Mouse (Mus musculus): ENCODE results near the gene Ppp4r4. TPM values are rescaled to one million over a fixed set of nuclear protein-coding genes. Genes with fewer than 3 reads are reported as not detected.

The Ppp4r4 gene
- polyA plus RNA-seq (2012; rRNA removed; ENCODE audit: low replicate concordance) = 0.06 TPM in 1 of 2 replicates, not detected in the other

DNA sequence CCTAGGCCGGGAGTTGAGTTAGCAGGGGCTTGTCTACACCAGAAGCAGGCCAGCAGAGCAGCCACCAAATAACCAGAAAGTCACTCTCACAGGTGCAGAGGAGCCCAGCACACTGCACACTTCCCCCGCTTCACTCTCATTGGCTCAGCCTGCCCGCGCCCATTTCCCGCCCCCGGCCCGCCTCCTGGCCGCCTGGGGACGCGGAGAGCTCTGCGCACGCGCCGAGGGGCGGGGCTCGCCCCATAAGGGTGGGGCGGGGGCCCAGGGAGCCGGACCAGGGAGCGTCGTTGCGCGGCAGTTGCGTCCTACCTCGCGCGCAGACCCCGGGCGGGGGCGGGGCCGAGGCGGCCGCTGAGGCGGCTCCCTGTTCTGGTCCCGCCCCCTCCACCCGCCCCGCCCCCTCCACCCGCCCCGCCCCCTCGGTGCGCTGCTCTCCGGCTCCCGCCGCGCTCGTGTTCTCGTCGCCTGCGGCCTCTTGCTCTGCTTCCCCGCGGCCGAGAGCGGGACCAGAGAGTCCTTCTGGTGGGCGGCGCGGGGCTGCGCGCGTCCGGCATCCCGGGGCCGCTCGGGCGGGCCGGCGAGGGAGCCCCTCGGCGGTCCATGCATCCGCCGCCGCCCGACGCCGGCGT is at the start of gene Ppp4r4:
Ppp4r4 (plus strand) TSS at position 264 of the 629 bp plus-strand sequence.

DNA sequence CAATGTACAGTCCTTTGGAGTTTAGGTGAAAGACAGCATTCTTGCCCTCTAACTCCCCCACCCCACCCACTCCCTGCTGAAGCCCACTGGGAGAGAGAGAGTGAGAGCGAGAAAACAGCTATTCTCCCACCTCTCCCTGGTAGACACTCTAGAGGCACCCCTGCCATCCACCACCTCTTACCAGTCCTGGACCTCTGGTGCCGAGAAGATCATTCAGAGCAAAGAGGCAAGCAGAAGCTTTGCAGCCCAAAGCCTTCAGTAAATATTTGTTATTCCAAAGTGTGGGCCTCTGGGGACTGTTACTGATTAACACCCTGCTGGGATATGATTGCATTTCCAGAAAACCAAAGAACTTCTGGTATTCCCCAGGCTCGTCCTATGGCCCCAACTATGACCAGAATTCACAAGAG is 99.1 kb downstream of the Ppp4r4 start, which contains the start of gene Serpina10:
Serpina10 (minus strand) TSS at position 242 of the 410 bp plus-strand sequence.

DNA sequence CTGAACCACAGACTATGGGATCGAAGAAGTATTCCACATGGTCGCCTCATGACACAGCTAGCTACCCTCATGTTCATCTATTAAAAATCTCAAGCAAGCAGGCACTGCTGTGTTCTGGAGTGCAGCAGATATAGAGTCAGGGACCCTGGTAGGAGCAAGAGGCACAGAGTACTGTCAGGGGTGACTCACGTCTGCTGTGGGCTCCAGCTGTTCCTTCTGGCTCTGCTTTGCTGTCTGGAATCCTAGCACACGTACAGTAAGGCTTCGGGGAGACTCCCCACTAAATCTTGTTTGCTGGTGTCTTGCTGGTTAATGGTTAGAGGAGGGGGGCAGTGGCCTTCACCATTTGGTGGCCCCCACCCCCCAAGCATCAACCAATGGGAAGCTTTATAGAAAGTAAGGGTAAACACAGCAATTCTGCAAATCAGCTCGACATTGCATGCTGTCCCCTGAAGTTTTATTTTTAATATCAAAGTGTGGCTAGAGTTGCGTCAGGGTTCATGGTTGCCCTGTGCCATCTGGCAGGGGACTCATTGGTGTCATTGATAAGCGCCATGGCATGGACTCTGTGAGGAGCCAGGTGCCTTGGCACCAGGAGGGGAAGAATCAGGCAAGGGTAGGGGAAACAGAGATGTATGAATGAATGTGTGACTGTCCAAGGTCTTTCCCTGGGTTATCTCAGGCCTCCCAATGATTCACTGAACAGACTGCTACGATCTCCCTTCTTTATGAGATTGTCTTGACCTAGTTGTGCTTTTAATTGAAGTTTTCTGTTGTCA is 125.0 kb downstream of the Ppp4r4 start, which contains the start of gene Serpina6:
Serpina6 (minus strand) TSS at position 365 of the 779 bp plus-strand sequence.

Other genes starting within 250 kb of the Ppp4r4 start
- not detected in 2 replicates for gene Fam181a, start 221.3 kb upstream of the Ppp4r4 start, polyA plus RNA-seq (2012; rRNA removed; ENCODE audit: low replicate concordance)
- 57.4 and 84.1 TPM in 2 replicates for gene Asb2, start 176.3 kb upstream of the Ppp4r4 start, polyA plus RNA-seq (2012; rRNA removed; ENCODE audit: low replicate concordance)
- gene Otub2, start 143.6 kb upstream of the Ppp4r4 start, polyA plus RNA-seq (2012; rRNA removed; ENCODE audit: low replicate concordance) = 0.40 and 1.0 TPM in 2 replicates
- 0.28 and 0.39 TPM in 2 replicates for gene 9330161L09Rik, start 124.5 kb upstream of the Ppp4r4 start, polyA plus RNA-seq (2012; rRNA removed; ENCODE audit: low replicate concordance)
- gene Ddx24, start 106.5 kb upstream of the Ppp4r4 start, polyA plus RNA-seq (2012; rRNA removed; ENCODE audit: low replicate concordance) = 10.8 and 13.6 TPM in 2 replicates
- 91.0 and 200 TPM in 2 replicates for gene Ifi27, start 98.1 kb upstream of the Ppp4r4 start, polyA plus RNA-seq (2012; rRNA removed; ENCODE audit: low replicate concordance)
- 120 and 366 TPM in 2 replicates for gene Ifi27l2a, start 88.6 kb upstream of the Ppp4r4 start, polyA plus RNA-seq (2012; rRNA removed; ENCODE audit: low replicate concordance)
- gene Ifi27l2b, start 75.1 kb upstream of the Ppp4r4 start, polyA plus RNA-seq (2012; rRNA removed; ENCODE audit: low replicate concordance) = 397 and 1,522 TPM in 2 replicates
- 0.08 TPM in 1 of 2 replicates, not detected in the other for gene Serpina10, start 99.2 kb downstream of the Ppp4r4 start, polyA plus RNA-seq (2012; rRNA removed; ENCODE audit: low replicate concordance)
- not detected in 2 replicates for gene Serpina6, start 124.9 kb downstream of the Ppp4r4 start, polyA plus RNA-seq (2012; rRNA removed; ENCODE audit: low replicate concordance)
- gene Serpina16, start 143.9 kb downstream of the Ppp4r4 start, polyA plus RNA-seq (2012; rRNA removed; ENCODE audit: low replicate concordance) = not detected in 2 replicates
- gene Serpina1f, start 163.2 kb downstream of the Ppp4r4 start, polyA plus RNA-seq (2012; rRNA removed; ENCODE audit: low replicate concordance) = 0.18 TPM in 1 of 2 replicates, not detected in the other
- gene Serpina1d, start 241.3 kb downstream of the Ppp4r4 start, polyA plus RNA-seq (2012; rRNA removed; ENCODE audit: low replicate concordance) = not detected in 2 replicates

Measured in duodenum, adult 2 months (tissue).